Mouse (Mus musculus): ENCODE measurements at regions not wholly inside any gene's neighbourhood (a gene's known extent, or its start where the extent isn't known, plus 50 kb on each side); places are given as distances from the start of the nearest gene placed in this dataset.
"Not testable (repeated sequence)": the region's sequence is repeated elsewhere in the genome, so short reads cannot be mapped to it uniquely, and the experiment has no call there.

- H3K4me1 ChIP-seq = no peaks in the 10 kb centered on the region
- no peak overlapping the region for H3K4me3 ChIP-seq (replicated peaks)
- peaks cover 10% of the 10 kb centered on the region for H3K9me3 ChIP-seq
- H3K36me3 ChIP-seq (replicated peaks; ENCODE audit: low read length) = no peaks in the 10 kb centered on the region
- TF ChIP-seq FLI1 (IDR thresholded peaks at IDR 0.05; ENCODE audit: low read length) (no peak), GATA1 (IDR thresholded peaks at IDR 0.05; ENCODE audit: borderline replicate concordance, low read length) (no peak)
- H3K27me3 ChIP-seq (replicated peaks) = no peaks in the 10 kb centered on the region
Measured at GRCm38 (mm10) chr3:111402135-111402534, 1151.3 kb upstream of the Prmt6 start.

GRCm38 (mm10) chr3:111393127-111393526, 1142.3 kb upstream of the Prmt6 start:
- H3K9me3 ChIP-seq = no peaks in the 10 kb centered on the region
- H3K36me3 ChIP-seq (replicated peaks; ENCODE audit: low read length) = no peaks in the 10 kb centered on the region
- TF ChIP-seq FLI1 (IDR thresholded peaks at IDR 0.05; ENCODE audit: low read length) = no peak
- no peak for TF ChIP-seq GATA1 (IDR thresholded peaks at IDR 0.05; ENCODE audit: borderline replicate concordance, low read length)
- H3K27me3 ChIP-seq (replicated peaks) = no peaks in the 10 kb centered on the region
- no peaks in the 10 kb centered on the region for H3K4me1 ChIP-seq
- H3K4me3 ChIP-seq (replicated peaks) = no peak overlapping the region

GRCm38 (mm10) chr3:111392713-111393112, 1141.9 kb upstream of the Prmt6 start:
- not testable (repeated sequence) for H3K4me1 ChIP-seq; H3K4me3 ChIP-seq (replicated peaks); H3K27me3 ChIP-seq (replicated peaks); H3K36me3 ChIP-seq (replicated peaks; ENCODE audit: low read length); H3K9me3 ChIP-seq

- H3K36me3 ChIP-seq (replicated peaks; ENCODE audit: low read length) = no peaks in the 10 kb centered on the region
- H3K4me1 ChIP-seq = no peaks in the 10 kb centered on the region
- no peak overlapping the region for H3K4me3 ChIP-seq (replicated peaks)
- H3K9me3 ChIP-seq = no peaks in the 10 kb centered on the region
- TF ChIP-seq GATA1 (IDR thresholded peaks at IDR 0.05; ENCODE audit: borderline replicate concordance, low read length) (no peak), FLI1 (IDR thresholded peaks at IDR 0.05; ENCODE audit: low read length) (no peak)
- H3K27me3 ChIP-seq (replicated peaks) = no peaks in the 10 kb centered on the region
Measured at GRCm38 (mm10) chr3:111386745-111387144, 1135.9 kb upstream of the Prmt6 start.

GRCm38 (mm10) chr3:111386334-111386733, 1135.5 kb upstream of the Prmt6 start:
- Histone ChIP-seq H3K4me3 (replicated peaks) (no peak overlapping the region), H3K4me1 (no peaks in the 10 kb centered on the region), H3K9me3 (no peaks in the 10 kb centered on the region), H3K27me3 (replicated peaks) (no peaks in the 10 kb centered on the region), H3K36me3 (replicated peaks; ENCODE audit: low read length) (no peaks in the 10 kb centered on the region)
- TF ChIP-seq GATA1 (IDR thresholded peaks at IDR 0.05; ENCODE audit: borderline replicate concordance, low read length) (no peak), FLI1 (IDR thresholded peaks at IDR 0.05; ENCODE audit: low read length) (no peak)

GRCm38 (mm10) chr3:111385627-111386026, 1134.8 kb upstream of the Prmt6 start:
- Histone ChIP-seq H3K4me3 (replicated peaks) (peak overlapping the region; percentile 42), H3K36me3 (replicated peaks; ENCODE audit: low read length) (no peaks in the 10 kb centered on the region)
- TF ChIP-seq FLI1 (IDR thresholded peaks at IDR 0.05; ENCODE audit: low read length) (no peak), GATA1 (IDR thresholded peaks at IDR 0.05; ENCODE audit: borderline replicate concordance, low read length) (no peak)

GRCm38 (mm10) chr3:111371259-111371658, 1120.5 kb upstream of the Prmt6 start:
- Histone ChIP-seq H3K4me1 (no peaks in the 10 kb centered on the region), H3K36me3 (replicated peaks; ENCODE audit: low read length) (no peaks in the 10 kb centered on the region), H3K4me3 (replicated peaks) (no peak overlapping the region), H3K27me3 (replicated peaks) (no peaks in the 10 kb centered on the region), H3K9me3 (no peaks in the 10 kb centered on the region)
- TF ChIP-seq FLI1 (IDR thresholded peaks at IDR 0.05; ENCODE audit: low read length) (no peak), GATA1 (IDR thresholded peaks at IDR 0.05; ENCODE audit: borderline replicate concordance, low read length) (no peak)

More at GRCm38 (mm10) chr3:111385627-111386026, 1134.8 kb upstream of the Prmt6 start:
- no peaks in the 10 kb centered on the region for H3K27me3 ChIP-seq (replicated peaks)
- H3K4me1 ChIP-seq = no peaks in the 10 kb centered on the region
- no peaks in the 10 kb centered on the region for H3K9me3 ChIP-seq

GRCm38 (mm10) chr3:111338247-111338646, 1087.4 kb upstream of the Prmt6 start:
- Histone ChIP-seq H3K4me1 (no peaks in the 10 kb centered on the region), H3K9me3 (no peaks in the 10 kb centered on the region), H3K27me3 (replicated peaks) (no peaks in the 10 kb centered on the region), H3K36me3 (replicated peaks; ENCODE audit: low read length) (no peaks in the 10 kb centered on the region), H3K4me3 (replicated peaks) (no peak overlapping the region)
- no peak for TF ChIP-seq GATA1 (IDR thresholded peaks at IDR 0.05; ENCODE audit: borderline replicate concordance, low read length)
- no peak for TF ChIP-seq FLI1 (IDR thresholded peaks at IDR 0.05; ENCODE audit: low read length)

GRCm38 (mm10) chr3:111291018-111291538, 1040.3 kb upstream of the Prmt6 start:
- H3K27me3 ChIP-seq (replicated peaks) = no peaks in the 10 kb centered on the region
- TF ChIP-seq FLI1 (IDR thresholded peaks at IDR 0.05; ENCODE audit: low read length) (no peak), GATA1 (IDR thresholded peaks at IDR 0.05; ENCODE audit: borderline replicate concordance, low read length) (no peak)
- no peaks in the 10 kb centered on the region for H3K4me1 ChIP-seq
- no peak overlapping the region for H3K4me3 ChIP-seq (replicated peaks)
- no peaks in the 10 kb centered on the region for H3K36me3 ChIP-seq (replicated peaks; ENCODE audit: low read length)
- H3K9me3 ChIP-seq = peaks cover 3% of the 10 kb centered on the region; the same call in 1 of the 2 replicates

- no peaks in the 10 kb centered on the region for H3K9me3 ChIP-seq
Measured at GRCm38 (mm10) chr3:111281584-111281983, 1030.8 kb upstream of the Prmt6 start.

More at GRCm38 (mm10) chr3:111281584-111281983, 1030.8 kb upstream of the Prmt6 start:
- TF ChIP-seq FLI1 (IDR thresholded peaks at IDR 0.05; ENCODE audit: low read length) (no peak), GATA1 (IDR thresholded peaks at IDR 0.05; ENCODE audit: borderline replicate concordance, low read length) (no peak)
- no peaks in the 10 kb centered on the region for H3K4me1 ChIP-seq
- H3K36me3 ChIP-seq (replicated peaks; ENCODE audit: low read length) = no peaks in the 10 kb centered on the region
- no peak overlapping the region for H3K4me3 ChIP-seq (replicated peaks)
- no peaks in the 10 kb centered on the region for H3K27me3 ChIP-seq (replicated peaks)

Data from megakaryocyte, embryonic 14.5 days (primary cell).